ENCODE assay signal across 8 mouse cellular contexts in the genomic region with DNA sequence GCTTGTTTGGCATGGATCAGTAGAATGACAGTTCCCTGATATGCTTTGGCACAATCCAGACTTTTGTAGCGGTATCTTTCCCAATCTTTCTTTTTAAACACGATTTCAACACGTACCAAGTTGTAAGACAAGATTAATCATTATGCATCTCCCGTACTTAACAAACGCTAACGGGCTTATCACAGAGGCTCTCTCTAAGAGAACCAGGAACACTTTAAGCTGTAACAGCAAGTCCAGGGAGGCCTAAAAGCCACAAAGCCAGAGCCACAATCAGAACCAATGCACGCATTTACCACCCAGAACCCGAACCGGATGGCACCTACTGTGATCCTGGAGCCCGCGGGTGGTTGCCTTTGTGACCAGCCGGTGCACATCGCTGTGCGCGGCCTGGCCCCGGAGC. TPM values are rescaled to one million over a fixed set of nuclear protein-coding genes. Genes with fewer than 3 reads are reported as not detected.
A peak's percentile ranks its signal among the peaks of the same experiment; 100 is the strongest.
DNase-seq lines count a peak whose midpoint lies in the region; ATAC-seq lines count a peak whose summit lies in the region.

No protein-coding gene starts in this region.

- peaks cover 12% of the 10 kb centered on the region for H3K27me3 ChIP-seq in hindbrain, embryonic 11.5 days (ENCODE audit: control insufficient read depth, insufficient read depth, low read length)
- H3K27me3 ChIP-seq in midbrain, embryonic 14.5 days (ENCODE audit: control insufficient read depth, insufficient read depth, low read length), result peaks cover 4% of the 10 kb centered on the region

- H3K9ac ChIP-seq in hindbrain, embryonic 11.5 days (ENCODE audit: low read depth, low read length), result peak overlapping the region; percentile 47; the same call in 1 of the 2 replicates
- peak overlapping the region; percentile 47 for H3K9ac ChIP-seq in midbrain, embryonic 14.5 days (replicated peaks; ENCODE audit: low read length)

- no peak overlapping the region for H3K27ac ChIP-seq in hindbrain, embryonic 11.5 days (ENCODE audit: low read depth, low read length)
- H3K27ac ChIP-seq in midbrain, embryonic 14.5 days (replicated peaks; ENCODE audit: low read depth, low read length), result no peak overlapping the region

- DNase-seq in kidney, adult 18-20 months, result peak; percentile 53
- DNase-seq in kidney, postnatal 4 days, result no peak
- DNase-seq in embryo, embryonic 9.5 days (ENCODE audit: extremely low spot score), result peak; percentile 24
- peak; percentile 55 for DNase-seq in hindbrain, embryonic 11.5 days (ENCODE audit: low spot score)
- DNase-seq in midbrain, embryonic 14.5 days, result peak; percentile 53
- no peak for DNase-seq in layer of hippocampus, postnatal 36 days
- no peak for DNase-seq in left cerebral cortex, postnatal 4 days
- no peak for DNase-seq in frontal cortex, adult 2 months (ENCODE audit: extremely low spot score in 1 of 2, low spot score in 1 of 2)

- ATAC-seq in hindbrain, embryonic 11.5 days (ENCODE audit: low FRiP score), result no peak
- no peak for ATAC-seq in midbrain, embryonic 14.5 days (ENCODE audit: low FRiP score, low TSS enrichment)

- H3K4me1 ChIP-seq in hindbrain, embryonic 11.5 days (replicated peaks; ENCODE audit: control insufficient read depth, insufficient read depth, low read length), result no peaks in the 10 kb centered on the region; the same call in 1 of the 2 replicates
- 0 out of 2 replicates have a peak, but pooled peaks cover 3% of the 10 kb centered on the region for H3K4me1 ChIP-seq in midbrain, embryonic 14.5 days (ENCODE audit: control insufficient read depth, insufficient read depth, low read length)

- intact Hi-C loops in left cerebral cortex, postnatal 4 days (cut with DNase I), result no loop called here

- peak overlapping the region; percentile 76 for H3K4me2 ChIP-seq in hindbrain, embryonic 11.5 days (replicated peaks; ENCODE audit: low read depth, low read length)
- H3K4me2 ChIP-seq in midbrain, embryonic 14.5 days (ENCODE audit: low read length), result peak overlapping the region; percentile 62

- 14% methylated on average over 16 of the region's 16 CpGs for WGBS in hindbrain, embryonic 11.5 days
- 6% methylated on average over 16 of the region's 16 CpGs for WGBS in midbrain, embryonic 14.5 days

- H3K9me3 ChIP-seq in hindbrain, embryonic 11.5 days (ENCODE audit: control insufficient read depth, low read length), result no peaks in the 10 kb centered on the region
- H3K9me3 ChIP-seq in midbrain, embryonic 14.5 days (ENCODE audit: control insufficient read depth, low read length), result no peaks in the 10 kb centered on the region

- H3K4me3 ChIP-seq in hindbrain, embryonic 11.5 days (ENCODE audit: low read depth, low read length), result peak overlapping the region; percentile 38
- peak overlapping the region; percentile 40 for H3K4me3 ChIP-seq in midbrain, embryonic 14.5 days (replicated peaks; ENCODE audit: low read depth, low read length)

- H3K36me3 ChIP-seq in hindbrain, embryonic 11.5 days (ENCODE audit: control insufficient read depth, insufficient read depth, low read length), result no peaks in the 10 kb centered on the region
- H3K36me3 ChIP-seq in midbrain, embryonic 14.5 days (ENCODE audit: control insufficient read depth, insufficient read depth, low read length), result no peaks in the 10 kb centered on the region

RNA-seq across cellular contexts. Expression of gene Acot3, which starts 1.2 kb away (rescaled TPM):
- polyA plus RNA-seq in hindbrain, embryonic 11.5 days (2014; fragmentation: Nextera tagmentation; extraction: Ambion mirVana), result 0.37 and 0.47 TPM in 2 replicates
- polyA plus RNA-seq in midbrain, embryonic 14.5 days (2014; fragmentation: Nextera tagmentation; extraction: Ambion mirVana), result 0.88 and 1.2 TPM in 2 replicates
- total RNA-seq in layer of hippocampus, postnatal 36 days (2021), result 1 to 10 TPM; 2.1 TPM
- total RNA-seq in left cerebral cortex, postnatal 4 days (2021), result under 1 TPM; 0.28 to 0.99 TPM
- 1.7 TPM in 2 replicates for polyA plus RNA-seq in frontal cortex, adult 2 months (2012; rRNA removed)

RNA-seq across cellular contexts. Expression of gene Gm49366, which starts 14.4 kb away (rescaled TPM):
- polyA plus RNA-seq in hindbrain, embryonic 11.5 days (2014; fragmentation: Nextera tagmentation; extraction: Ambion mirVana), result not detected in 2 replicates
- polyA plus RNA-seq in midbrain, embryonic 14.5 days (2014; fragmentation: Nextera tagmentation; extraction: Ambion mirVana), result not detected in 2 replicates
- 1 to 10 TPM in 1 of 2 experiments, not detected in 1; 1.3 TPM for total RNA-seq in layer of hippocampus, postnatal 36 days (2021)
- not detected for total RNA-seq in left cerebral cortex, postnatal 4 days (2021)
- not detected in 2 replicates for polyA plus RNA-seq in frontal cortex, adult 2 months (2012; rRNA removed)

RNA-seq across cellular contexts. Expression of gene Acot4, which starts 15.0 kb away (rescaled TPM):
- polyA plus RNA-seq in hindbrain, embryonic 11.5 days (2014; fragmentation: Nextera tagmentation; extraction: Ambion mirVana), result 0.14 and 0.63 TPM in 2 replicates
- polyA plus RNA-seq in midbrain, embryonic 14.5 days (2014; fragmentation: Nextera tagmentation; extraction: Ambion mirVana), result 0.18 and 0.62 TPM in 2 replicates
- total RNA-seq in layer of hippocampus, postnatal 36 days (2021), result 1 to 10 TPM; 1.8 to 2.4 TPM
- 1 to 10 TPM; 1.8 to 2.0 TPM for total RNA-seq in left cerebral cortex, postnatal 4 days (2021)
- polyA plus RNA-seq in frontal cortex, adult 2 months (2012; rRNA removed), result 1.8 and 2.0 TPM in 2 replicates

RNA-seq across cellular contexts. Expression of gene Acot5, which starts 16.0 kb away (rescaled TPM):
- polyA plus RNA-seq in hindbrain, embryonic 11.5 days (2014; fragmentation: Nextera tagmentation; extraction: Ambion mirVana), result not detected in 2 replicates
- not detected in 2 replicates for polyA plus RNA-seq in midbrain, embryonic 14.5 days (2014; fragmentation: Nextera tagmentation; extraction: Ambion mirVana)
- 1 to 10 TPM; 7.9 to 9.1 TPM for total RNA-seq in layer of hippocampus, postnatal 36 days (2021)
- under 1 TPM; 0.44 to 0.52 TPM for total RNA-seq in left cerebral cortex, postnatal 4 days (2021)
- 2.7 and 3.5 TPM in 2 replicates for polyA plus RNA-seq in frontal cortex, adult 2 months (2012; rRNA removed)

RNA-seq across cellular contexts. Expression of gene Acot1, which starts 43.9 kb away (rescaled TPM):
- polyA plus RNA-seq in hindbrain, embryonic 11.5 days (2014; fragmentation: Nextera tagmentation; extraction: Ambion mirVana), result 45.5 and 49.5 TPM in 2 replicates
- 98.3 and 108 TPM in 2 replicates for polyA plus RNA-seq in midbrain, embryonic 14.5 days (2014; fragmentation: Nextera tagmentation; extraction: Ambion mirVana)
- 10 to 100 TPM; 23.1 to 25.4 TPM for total RNA-seq in layer of hippocampus, postnatal 36 days (2021)
- 10 to 100 TPM; 51.5 to 51.9 TPM for total RNA-seq in left cerebral cortex, postnatal 4 days (2021)
- polyA plus RNA-seq in frontal cortex, adult 2 months (2012; rRNA removed), result 15.6 and 15.7 TPM in 2 replicates

Comparison
In these comparisons a context has a peak if more than half of its experiments do, and no peak if none do; other contexts are left out.
1. DNase-seq: peak in kidney, adult 18-20 months (single experiment), embryo, embryonic 9.5 days (single experiment), hindbrain, embryonic 11.5 days (single experiment) and midbrain, embryonic 14.5 days (single experiment); none in kidney, postnatal 4 days (0 of 2), layer of hippocampus, postnatal 36 days (0 of 2), left cerebral cortex, postnatal 4 days (single experiment) and frontal cortex, adult 2 months (0 of 2).